Mouse (Mus musculus) liver (tissue): Measurements from ENCODE around the gene Flnc.
"Not testable (repeated sequence)": the region's sequence is repeated elsewhere in the genome, so short reads cannot be mapped to it uniquely, and the experiment has no call there.

Experiments
- DNase-seq: peaks from one replicate; pipeline ENCODE4 v3.0.0-alpha.2; 2020; ENCODE audit warnings: mixed read lengths

The Flnc gene

DNA sequence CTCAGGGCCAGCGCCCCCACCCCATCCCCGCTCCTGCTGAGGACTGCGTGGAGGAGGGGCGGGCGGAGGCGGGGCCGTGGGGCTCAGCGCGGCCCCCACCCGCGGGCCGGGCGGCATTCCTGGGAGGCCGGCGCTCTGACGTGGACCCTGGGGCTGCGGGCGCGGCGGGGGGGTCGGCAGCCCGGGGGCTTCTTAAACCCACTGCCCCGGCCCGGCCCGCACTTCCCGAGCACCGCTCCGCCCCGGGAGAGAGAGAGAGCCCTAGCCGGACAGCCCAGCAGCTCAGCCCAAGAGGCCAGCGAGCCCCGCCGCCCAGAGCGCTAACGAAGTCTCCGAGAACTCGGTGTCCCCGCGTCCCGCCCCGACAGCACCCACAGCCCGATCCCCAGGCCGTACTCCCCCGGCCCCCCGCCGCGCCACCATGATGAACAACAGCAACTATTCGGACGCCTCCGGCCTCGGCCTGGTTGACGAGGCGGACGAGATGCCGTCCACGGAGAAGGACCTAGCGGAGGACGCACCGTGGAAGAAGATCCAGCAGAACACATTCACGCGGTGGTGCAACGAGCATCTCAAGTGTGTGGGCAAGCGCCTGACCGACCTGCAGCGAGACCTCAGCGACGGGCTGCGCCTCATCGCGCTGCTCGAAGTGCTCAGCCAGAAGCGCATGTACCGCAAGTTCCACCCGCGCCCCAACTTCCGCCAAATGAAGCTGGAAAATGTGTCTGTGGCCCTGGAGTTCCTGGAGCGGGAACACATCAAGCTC is at the start of gene Flnc:
Gene Flnc, plus strand, starts transcription at position 219 of the 766 bp plus-strand sequence.
- peak; percentile 35 for DNase-seq

DNA sequence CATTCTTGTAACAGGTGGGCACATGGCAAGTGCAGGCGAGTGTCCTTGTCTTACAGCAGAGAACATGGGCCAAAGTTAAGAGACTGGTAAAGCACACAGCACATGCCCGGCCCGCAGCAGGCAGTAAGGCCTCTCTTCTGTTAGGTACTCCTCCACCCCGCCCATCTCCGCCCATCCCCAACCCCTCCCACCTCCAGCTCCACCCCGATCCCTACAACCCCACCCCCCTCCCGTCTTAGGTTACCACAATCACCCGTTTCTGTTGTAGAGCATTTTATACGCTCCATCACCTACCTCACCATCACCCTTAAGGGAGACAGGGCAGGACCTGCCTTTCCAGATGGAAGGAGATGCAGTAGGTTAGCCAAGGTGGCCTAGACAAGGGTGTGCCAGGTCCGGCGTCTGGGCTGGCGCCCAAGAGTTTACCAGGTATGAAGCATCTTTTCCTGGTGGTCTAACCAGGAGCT is 45.0 kb upstream of the Flnc start, which contains the start of gene Opn1sw:
Gene Opn1sw, minus strand, starts transcription at position 417 of the 467 bp plus-strand sequence.
- DNase-seq, result peak; percentile 82

DNA sequence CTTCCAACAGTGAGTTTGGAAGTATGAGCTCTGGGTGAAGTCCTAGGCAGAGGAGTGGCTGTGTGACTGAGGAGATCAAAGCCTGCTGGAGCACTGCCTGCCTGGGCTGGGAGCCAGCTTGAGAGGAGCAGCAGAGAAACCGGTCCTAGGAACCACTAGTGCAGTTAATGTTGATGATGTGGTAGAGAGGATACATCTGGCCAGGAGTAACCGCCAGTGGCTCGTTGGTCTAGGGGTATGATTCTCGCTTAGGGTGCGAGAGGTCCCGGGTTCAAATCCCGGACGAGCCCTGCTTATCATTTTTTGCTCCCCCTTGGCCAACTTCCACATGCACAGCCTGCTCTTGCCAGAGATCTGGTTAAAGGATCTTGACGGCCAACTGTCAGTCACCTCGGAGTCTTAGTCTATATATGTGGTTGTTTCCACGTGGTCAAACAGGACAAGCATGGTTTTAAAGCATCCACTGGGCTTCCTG is 44.4 kb upstream of the Flnc start:
- DNase-seq, result peak; percentile 71

DNA sequence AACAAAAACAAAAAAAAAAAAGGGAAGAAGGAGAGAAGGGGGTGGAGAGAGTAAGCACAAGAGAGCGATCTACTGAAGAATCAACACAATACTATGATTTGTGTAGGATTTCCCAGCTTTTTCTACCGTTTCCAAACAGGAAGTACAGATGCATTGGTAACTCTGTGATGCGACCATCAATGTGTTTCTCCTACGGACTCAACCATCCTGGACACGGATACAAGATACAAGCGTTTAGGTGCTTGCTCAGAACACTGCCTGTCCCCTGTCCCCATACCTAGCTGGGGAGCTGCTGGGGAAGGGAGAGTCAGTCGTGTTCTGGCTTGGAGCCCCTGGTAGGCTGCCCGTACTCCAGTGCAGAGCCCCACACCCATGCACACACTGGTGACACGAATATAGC is 43.6 kb upstream of the Flnc start:
- no peak for DNase-seq

DNA sequence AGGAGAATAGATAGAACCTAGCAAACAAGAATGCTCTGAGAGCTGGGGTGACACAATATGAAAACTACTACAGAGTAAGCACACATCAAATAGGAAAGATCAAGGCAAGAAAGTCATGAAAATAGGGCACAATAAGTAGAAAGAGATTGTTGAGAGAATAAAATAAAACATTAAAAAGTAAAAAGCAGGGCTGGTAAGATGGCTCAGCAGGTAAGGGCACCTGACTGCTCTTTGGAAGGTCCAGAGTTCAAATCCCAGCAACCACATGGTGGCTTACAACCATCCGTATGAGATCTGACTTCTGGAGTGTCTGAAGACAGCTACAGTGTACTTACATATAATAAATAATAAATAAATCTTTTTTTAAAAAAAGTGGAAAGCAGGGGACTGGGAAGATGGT is 42.6 kb upstream of the Flnc start:
- not testable (repeated sequence) for DNase-seq

DNA sequence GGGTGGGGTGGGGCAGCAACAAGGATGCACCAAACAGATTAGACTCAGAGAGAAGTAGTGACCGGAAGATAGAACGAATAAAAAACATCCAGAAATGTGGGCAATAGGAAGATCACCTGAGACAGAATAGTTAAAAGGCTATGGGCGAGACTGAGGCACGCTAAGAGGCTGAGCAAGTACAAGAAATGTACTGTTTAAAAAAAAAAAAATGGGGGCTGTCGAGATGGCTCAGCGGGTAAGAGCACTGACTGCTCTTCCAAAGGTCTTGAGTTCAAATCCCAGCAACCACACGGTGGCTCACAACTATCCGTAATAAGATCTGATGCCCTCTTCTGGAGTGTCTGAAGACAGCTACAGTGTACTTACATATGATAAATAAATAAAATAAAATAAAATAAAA is 41.8 kb upstream of the Flnc start:
- DNase-seq, result not testable (repeated sequence)

DNA sequence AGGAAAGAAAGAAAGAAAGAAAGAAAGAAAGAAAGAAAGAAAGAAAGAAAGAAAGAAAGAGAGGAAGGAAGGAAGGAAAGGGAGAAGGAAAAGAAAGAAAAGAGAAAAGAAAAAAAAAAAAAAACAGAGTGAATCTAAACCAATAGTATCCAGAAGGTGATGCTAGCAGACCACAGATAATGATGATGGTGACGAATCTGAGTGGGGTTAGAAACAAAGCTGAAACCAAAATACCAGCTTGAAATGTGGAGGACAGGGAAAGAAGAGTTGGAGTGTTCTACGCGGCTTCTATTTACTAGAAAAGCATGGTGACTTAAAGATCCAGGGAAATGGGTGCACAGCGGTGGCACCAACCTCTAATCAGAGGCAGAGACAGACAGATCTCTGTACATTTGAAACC is 41.3 kb upstream of the Flnc start:
- no peak for DNase-seq

DNA sequence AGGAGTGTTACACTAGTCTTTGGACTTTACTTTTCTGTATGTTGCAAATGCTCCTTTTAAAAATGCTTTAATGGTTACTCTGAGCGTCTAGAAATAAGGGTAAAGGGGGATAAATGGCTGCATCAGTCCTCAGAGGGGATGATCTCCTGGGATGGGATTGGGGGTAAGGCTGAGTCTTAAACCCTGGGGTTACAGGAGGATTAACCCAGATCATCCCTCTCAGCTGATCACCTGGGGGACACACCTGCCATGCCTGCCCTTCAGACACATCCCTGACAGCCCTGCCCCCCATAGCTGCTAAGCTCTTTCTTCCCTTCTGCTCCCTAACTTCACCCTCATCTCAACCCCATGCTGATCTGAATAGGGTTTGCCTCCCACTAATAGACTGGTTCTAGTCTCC is 38.8 kb upstream of the Flnc start:
- no peak for DNase-seq

DNA sequence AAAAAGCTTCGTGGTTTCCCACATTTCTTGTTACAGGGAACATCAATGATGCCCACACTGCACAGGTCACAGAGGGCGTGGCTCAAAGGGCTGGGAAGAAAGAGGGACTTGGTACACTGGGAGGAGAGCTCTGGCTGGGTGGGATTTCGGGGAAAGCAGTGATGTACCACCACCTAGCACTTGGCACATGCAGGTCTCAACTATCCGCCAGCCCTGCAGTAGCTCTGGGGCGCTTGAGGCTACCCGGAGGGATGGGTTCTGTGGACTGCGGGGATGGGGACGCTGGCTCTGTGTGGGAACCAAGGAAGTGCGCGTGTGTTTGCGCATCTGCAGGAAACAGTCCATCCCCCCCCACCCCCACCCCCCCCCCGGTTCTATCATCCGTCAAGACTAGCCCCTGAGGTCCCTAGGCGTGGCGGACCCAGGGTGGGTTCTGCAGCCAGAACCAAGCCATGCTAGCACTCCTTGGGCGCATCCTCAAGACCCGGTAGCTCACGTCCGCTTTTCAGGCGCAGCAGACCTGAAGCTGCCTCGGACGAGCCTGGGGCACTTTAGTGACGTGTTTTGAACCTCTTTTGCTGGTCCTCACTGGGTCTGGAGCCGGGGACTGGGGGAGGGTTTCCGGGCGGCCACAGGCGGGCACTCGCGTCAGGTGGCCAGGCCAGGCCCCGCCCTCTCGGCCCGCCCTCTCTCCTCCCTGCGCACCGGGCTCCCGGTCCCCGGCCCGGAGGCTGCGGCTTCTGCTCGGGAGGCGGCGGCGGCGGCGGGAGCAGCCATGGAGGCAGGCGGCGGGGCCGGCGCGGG is 36.9 kb upstream of the Flnc start, which contains the start of gene Ccdc136:
Gene Ccdc136, plus strand, starts transcription at position 400 of the 804 bp plus-strand sequence.
- DNase-seq, result peak; percentile 61

DNA sequence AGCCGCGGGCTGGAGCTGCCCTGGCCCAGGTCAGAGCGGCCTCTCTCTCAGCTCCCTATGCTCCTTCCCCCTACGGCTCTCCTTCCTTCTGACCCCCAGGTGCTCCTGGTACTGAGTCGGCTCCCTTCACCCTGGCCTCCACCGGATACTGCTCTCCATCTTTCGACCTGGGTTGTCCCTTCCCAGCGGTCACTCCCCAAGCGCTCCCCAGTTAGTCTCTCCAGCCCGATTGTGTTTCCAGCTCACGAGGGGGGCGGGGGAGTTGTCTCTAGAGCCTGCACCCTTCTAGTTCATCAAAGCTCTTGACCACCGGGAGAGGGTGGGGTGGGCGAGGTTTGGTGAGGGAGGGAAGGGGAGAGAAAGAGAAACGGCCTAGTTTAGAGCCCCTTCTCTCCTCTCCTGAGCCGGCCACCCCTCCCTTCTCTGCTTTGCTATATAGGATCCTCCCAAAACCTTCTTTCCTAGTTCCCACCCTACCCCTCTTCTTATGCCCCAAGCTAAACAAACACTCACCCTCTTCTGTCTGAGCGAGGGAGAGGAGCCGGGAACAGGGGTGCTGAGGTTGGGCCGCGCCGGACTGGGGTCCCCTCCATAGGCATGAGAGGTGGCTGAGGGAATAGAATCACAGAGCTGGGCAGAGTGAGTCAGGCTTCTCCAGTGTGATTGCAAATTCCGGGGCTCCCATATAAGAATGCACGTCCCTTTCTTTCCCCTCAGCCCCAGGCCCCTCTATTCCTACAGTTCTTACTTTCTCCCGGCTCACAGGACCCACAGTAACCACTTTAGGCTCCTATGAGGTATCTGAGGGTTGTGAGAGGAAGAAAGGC is 36.1 kb upstream of the Flnc start:
- no peak for DNase-seq

DNA sequence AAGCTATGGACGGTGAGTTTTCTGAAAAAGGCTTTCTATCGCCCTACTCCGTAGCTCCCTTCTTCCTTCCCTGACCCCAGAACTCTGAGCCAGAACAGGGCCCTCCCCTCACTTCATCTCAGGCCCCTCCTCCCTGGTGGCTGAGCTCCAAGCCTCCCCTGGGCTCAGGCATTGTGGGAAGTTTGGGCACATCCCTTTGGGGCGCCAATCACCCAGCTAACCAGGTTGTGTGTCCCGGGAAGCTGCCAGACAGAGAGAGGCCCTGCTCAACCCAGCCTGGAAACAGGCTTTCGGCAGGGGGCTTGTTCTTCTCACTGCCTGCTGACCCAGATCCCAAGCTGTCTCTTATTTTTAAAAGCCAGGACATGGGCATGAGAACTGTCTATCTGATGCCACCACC is 35.5 kb upstream of the Flnc start:
- no peak for DNase-seq

DNA sequence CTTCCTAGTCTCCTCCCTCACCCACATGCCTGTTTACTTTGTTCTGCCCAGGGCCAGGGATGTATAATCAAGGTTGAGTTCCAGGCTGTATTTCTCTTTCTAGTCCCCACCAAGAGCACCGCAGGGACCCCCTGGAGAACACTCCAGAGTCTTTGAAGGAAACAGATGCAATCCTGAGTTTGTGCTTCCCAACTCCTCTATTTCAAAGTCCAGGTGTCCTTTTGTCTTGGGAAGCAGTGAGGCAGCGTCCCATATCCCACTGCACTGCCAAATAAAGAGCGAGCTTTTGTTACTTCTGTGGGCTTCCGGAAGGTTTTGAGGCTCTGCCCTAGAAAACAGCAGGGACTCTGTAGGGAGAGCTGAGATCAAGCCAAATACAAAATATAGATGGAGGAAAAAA is 33.2 kb upstream of the Flnc start:
- DNase-seq, result no peak

DNA sequence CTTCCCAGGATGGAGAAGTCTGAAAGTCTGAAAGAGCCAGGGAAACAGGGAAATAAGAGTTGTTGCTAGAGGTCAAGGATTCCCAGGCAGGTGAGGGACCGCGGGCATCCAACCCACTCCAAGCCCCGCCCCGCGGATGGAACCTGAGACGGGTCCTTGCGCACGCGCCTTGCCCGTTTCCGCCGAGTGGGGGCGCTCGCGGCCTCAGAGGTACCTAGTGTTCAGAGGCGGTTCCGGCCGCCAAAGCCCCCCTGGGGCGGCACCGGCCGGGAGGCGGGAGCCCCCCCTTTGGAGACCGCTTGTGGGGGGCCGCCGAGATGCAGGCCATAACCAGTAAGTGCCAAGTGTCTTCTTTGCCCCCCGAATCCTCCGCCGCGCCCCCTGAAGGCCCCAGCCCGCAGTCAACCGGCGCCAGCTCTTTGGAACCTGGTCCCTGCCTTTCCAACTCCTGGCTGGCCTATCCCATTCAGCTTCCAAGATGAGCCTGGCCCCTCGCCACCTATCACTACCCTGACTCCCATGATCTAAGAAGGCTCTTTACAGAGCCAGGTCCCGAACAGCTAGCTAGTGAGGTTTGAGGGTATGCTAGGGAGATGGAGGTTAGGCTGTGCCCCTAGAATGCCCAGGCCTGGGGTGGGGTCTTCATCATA is 30.2 kb upstream of the Flnc start:
- DNase-seq, result peak; percentile 47

DNA sequence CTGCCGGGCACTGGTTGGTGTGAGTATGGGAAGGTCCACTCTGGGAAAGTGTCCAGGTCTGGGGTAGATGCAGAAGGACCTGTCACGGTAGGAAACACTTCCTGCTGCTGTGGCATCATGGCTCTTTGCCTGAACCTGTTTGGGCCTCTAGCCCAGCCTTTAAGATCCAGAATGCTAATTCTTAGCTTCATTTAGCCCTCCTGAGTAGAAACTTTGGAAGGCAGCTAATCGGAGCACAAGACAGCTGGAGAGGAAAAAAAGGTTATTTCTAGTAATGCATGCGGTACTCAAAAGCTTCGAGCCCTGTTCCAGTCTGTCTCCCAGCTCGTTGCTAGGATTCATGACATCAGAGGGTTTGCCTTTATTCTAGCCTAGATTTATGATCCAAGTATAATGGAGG is 26.6 kb upstream of the Flnc start:
- no peak for DNase-seq

DNA sequence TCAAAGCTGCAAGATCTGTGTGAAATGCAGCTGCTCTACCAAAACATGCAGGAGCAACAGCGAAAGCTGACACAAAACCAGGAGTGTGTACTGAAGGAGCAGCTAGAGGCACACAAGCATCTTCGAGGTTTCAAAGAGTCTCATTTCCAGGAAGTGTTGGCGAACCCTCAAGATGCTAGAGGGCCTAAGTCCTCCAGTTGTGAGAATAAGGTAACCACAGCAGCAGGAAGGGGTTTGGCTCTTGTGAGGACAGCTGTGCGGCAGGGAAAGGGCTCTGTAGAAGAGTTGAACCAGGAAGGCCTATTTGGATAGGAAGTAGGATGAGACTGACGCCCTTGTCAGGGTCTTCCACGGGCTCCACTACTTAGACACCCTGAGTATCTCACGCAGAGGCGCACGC is 17.6 kb upstream of the Flnc start:
- DNase-seq, result no peak

DNA sequence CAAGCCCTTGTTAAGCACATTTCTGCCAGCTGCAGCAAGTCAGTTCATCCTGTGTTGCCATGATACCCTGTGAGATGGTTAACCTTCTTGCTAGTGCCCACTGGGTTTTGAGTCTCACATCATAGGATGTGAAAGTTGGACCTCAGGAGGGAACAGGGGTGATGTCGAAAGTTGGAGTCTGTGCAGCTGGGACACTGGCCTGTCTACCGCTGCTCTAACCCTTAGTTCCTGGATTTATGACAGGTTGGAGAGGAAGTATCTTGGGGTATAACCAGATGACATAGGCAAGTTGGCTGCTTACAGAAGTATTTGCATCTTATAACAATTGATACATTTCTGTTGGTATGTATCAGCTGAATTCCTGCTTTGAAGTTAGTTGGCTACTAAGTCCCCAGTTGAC is 12.5 kb upstream of the Flnc start:
- DNase-seq, result no peak

DNA sequence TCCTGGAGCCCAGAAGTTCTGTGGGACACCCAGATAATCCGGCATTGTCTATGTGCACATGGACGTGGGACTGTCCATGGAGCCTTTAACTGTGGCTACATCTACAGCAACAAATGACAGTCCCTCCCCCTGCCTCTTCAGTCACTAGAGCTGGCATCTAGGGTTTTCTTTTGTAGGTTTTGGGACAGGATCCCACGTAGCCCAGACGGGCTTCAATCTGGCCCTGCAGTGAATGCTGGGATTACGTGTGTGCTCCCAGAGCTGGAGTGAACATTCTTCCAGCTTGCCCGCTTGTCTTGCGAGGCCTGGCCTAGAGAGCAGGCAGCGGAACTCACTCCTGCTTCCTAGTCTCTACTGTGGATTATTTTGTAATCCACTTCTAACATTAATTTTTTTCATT is 7.9 kb upstream of the Flnc start:
- DNase-seq, result no peak

DNA sequence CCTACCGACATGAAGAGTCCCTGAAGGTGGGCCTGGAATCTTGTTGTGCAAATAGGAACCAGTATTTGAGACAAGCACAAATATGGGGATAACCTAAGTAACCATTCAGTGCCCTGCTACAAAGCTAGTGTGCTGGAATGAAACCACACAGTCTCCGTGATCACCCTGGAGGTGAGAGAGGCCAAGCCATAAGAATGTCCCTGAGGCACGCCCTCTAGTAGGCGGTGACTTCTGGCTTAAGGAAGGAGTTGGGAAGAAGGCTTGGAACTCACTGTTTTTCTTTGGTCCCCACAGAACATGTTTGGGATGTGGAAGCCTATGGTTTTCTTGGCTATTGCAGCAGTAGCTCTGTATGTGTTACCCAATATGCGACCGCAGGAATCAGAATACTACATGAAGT is 6.7 kb upstream of the Flnc start:
- DNase-seq, result no peak

DNA sequence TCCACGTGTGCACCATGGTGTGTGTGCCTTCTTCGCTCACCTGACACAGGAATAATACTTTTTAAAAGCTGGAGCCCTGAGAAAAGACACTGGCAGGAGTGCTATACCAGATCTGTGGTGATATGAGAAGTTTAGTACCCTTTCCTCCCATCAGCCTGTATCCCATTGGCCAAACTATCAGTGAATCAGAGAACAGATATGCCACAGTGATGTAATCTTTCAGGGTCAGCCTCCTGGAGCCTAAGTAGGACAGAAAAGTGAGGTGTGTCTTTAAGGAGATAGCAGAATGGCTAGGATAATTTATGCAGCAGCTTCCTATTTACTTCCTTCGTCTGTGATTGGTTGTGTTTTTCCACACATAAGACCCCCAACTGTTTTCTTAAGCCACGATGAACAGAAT is 4.9 kb upstream of the Flnc start:
- no peak for DNase-seq

DNA sequence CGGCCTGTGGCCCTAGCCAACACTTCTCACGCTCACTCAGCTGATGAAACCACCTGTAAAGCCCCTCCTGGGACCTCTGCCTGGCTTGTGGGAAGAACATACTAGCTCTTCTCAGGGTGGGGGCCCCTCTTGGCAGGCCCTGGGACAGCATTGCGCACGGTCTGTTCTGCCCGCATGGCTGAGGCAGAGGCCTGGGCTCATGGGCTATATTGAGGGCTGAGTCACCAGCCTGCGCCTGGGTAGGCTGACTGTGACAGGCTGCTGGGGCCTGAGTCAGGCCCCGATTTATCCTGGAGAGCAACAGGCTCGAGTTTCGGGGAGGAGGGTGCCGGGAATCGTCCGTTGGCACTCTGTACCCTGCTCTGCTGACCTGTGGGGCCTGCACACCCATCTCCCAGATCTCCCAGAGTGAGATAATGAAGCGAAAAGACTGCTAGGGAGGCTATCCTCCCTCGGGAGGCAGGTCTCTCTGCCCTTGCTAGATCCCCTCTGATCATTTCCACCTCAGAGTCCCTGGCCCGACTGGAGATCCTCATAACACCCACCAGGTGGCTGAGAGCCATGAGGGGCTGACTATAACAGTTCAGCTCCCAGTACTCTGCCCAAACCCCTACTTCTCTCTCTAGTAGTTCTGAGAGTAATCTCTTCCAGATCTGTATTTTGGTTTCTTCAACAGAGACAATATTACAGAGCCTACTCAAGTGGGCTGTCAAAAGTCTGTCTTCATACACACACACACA is 2.2 kb upstream of the Flnc start:
- no peak for DNase-seq

DNA sequence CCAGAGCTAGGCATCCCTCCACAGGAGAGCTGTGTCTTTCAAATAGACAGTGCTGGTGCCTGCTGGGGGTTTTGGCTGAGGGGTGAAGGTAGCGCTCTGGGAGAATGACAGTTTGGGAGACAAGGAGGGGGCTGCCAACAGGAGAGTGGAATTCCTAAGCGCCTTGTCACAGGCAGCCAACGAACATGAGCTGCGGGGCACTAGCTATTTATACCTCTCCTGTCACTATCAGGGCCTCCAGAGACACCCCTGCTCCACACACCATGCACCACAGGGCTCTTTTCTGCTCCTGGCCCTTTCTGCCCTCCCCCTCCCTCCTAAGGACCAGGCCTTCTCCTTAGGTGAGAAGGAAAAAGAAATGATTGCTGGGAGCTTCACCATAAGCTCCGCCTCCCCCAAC is 1.6 kb upstream of the Flnc start:
- no peak for DNase-seq

DNA sequence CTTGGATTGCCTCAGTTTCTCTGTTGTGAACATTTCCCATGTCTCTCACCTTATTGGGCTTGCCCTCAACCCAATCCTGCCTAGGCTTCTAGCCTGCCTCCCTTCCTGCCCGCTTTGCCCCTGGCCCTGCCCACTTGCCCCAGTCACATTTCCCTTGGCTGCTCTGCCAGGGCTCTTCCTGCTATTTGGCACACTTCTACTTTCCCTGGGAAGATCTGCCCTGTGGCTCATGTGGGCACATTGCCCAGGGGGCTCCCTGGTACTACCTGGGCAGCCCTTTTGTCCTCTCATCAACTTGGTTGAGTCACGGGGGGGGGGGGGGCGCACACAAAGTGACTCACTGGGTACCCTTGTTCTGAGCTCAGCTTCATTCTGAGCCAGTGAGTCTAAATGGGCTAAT is 900 bp upstream of the Flnc start:
- DNase-seq, result no peak
